Mouse (Mus musculus): Measurements from ENCODE around the gene Mvd. TPM values are rescaled to one million over a fixed set of nuclear protein-coding genes. Genes with fewer than 3 reads are reported as not detected.

Mvd gene
- total RNA-seq (2021), result 10 to 100 TPM; 20.5 to 30.8 TPM

- intact Hi-C loops (cut with DNase I), result loop anchor here (1.0 to 2.0 kb wide), 2 partner anchors 31 to 67 kb away; partner anchors contain the start of gene Zc3h18
- peak; percentile 100 for DNase-seq (ENCODE audit: low spot score in 2 of 2)
These were observed at the start of gene Mvd for GRCm38 (mm10) chr8:122443262-122444006. Gene Mvd, minus strand, starts transcription at chr8:122443422.

- intact Hi-C loops (cut with DNase I), result no loop called here
- DNase-seq (ENCODE audit: low spot score in 2 of 2), result no peak
These were observed 45.2 kb upstream of the Mvd start for GRCm38 (mm10) chr8:122488387-122488786.

GRCm38 (mm10) chr8:122484831-122485230 lies 41.6 kb upstream of the Mvd start:
- no peak for DNase-seq (ENCODE audit: low spot score in 2 of 2)
- intact Hi-C loops (cut with DNase I), result no loop called here

- intact Hi-C loops (cut with DNase I), result no loop called here
- no peak for DNase-seq (ENCODE audit: low spot score in 2 of 2)
These were observed 40.7 kb upstream of the Mvd start for GRCm38 (mm10) chr8:122483877-122484276.

- no peak for DNase-seq (ENCODE audit: low spot score in 2 of 2)
- intact Hi-C loops (cut with DNase I), result no loop called here
These were observed 39.2 kb upstream of the Mvd start for GRCm38 (mm10) chr8:122482448-122482847.

- intact Hi-C loops (cut with DNase I), result loop anchor here (2.0 kb wide), 1 partner anchor 99 kb away; the partner anchor contains the start of gene Zc3h18
- peak; percentile 91 to 96 for DNase-seq (ENCODE audit: low spot score in 2 of 2)
These were observed 32.5 kb upstream of the Mvd start, which contains the start of the genes Rnf166 and Ctu2 for GRCm38 (mm10) chr8:122475580-122476320. Gene Rnf166, minus strand, starts transcription at chr8:122476064. Gene Ctu2, plus strand, starts transcription at chr8:122476143.

- DNase-seq (ENCODE audit: low spot score in 2 of 2), result peak; percentile 51 to 52
- intact Hi-C loops (cut with DNase I), result loop anchor here (1.0 kb wide), 1 partner anchor 31 kb away; no protein-coding TSS in a partner anchor
These were observed 31.8 kb upstream of the Mvd start for GRCm38 (mm10) chr8:122474951-122475560.

GRCm38 (mm10) chr8:122473911-122474421 lies 30.7 kb upstream of the Mvd start:
- DNase-seq (ENCODE audit: low spot score in 2 of 2), result no peak
- intact Hi-C loops (cut with DNase I), result loop anchor here (1.0 kb wide), 1 partner anchor 30 kb away; no protein-coding TSS in a partner anchor

GRCm38 (mm10) chr8:122470691-122471090 lies 27.5 kb upstream of the Mvd start:
- DNase-seq (ENCODE audit: low spot score in 2 of 2), result no peak
- intact Hi-C loops (cut with DNase I), result no loop called here

- intact Hi-C loops (cut with DNase I), result no loop called here
- no peak for DNase-seq (ENCODE audit: low spot score in 2 of 2)
These were observed 26.7 kb upstream of the Mvd start for GRCm38 (mm10) chr8:122469965-122470364.

GRCm38 (mm10) chr8:122469407-122469806 lies 26.2 kb upstream of the Mvd start:
- intact Hi-C loops (cut with DNase I), result no loop called here
- no peak for DNase-seq (ENCODE audit: low spot score in 2 of 2)

GRCm38 (mm10) chr8:122467816-122468215 lies 24.6 kb upstream of the Mvd start:
- intact Hi-C loops (cut with DNase I), result no loop called here
- no peak for DNase-seq (ENCODE audit: low spot score in 2 of 2)

GRCm38 (mm10) chr8:122464985-122465384 lies 21.8 kb upstream of the Mvd start:
- intact Hi-C loops (cut with DNase I), result no loop called here
- no peak for DNase-seq (ENCODE audit: low spot score in 2 of 2)

GRCm38 (mm10) chr8:122463651-122464640 lies 20.7 kb upstream of the Mvd start:
- intact Hi-C loops (cut with DNase I), result no loop called here
- DNase-seq (ENCODE audit: low spot score in 2 of 2), result no peak

GRCm38 (mm10) chr8:122462510-122462909 lies 19.3 kb upstream of the Mvd start:
- DNase-seq (ENCODE audit: low spot score in 2 of 2), result no peak
- intact Hi-C loops (cut with DNase I), result no loop called here

GRCm38 (mm10) chr8:122461473-122462148 lies 18.4 kb upstream of the Mvd start:
- DNase-seq (ENCODE audit: low spot score in 2 of 2), result peak; percentile 81 to 84
- intact Hi-C loops (cut with DNase I), result no loop called here

GRCm38 (mm10) chr8:122460524-122461472 lies 17.6 kb upstream of the Mvd start, which contains the start of gene Snai3:
Gene Snai3, minus strand, starts transcription at chr8:122460733.
- intact Hi-C loops (cut with DNase I), result no loop called here
- DNase-seq (ENCODE audit: low spot score in 2 of 2), result peak; percentile 39 to 40
